Mouse (Mus musculus) forebrain, embryonic 11.5 days (tissue): ENCODE results near the gene Arhgap10. TPM values are rescaled to one million over a fixed set of nuclear protein-coding genes. Genes with fewer than 3 reads are reported as not detected.

ENCODE experiments used
- ATAC-seq: fragments of 200-750 bp; cut with Nextera tagmentation; replicated peaks from 2 replicates; pipeline ENCODE4 v1.8.0; 2017; ENCODE audit warnings: moderate TSS enrichment; ENCODE audit not compliant: low FRiP score
- DNase-seq: peaks from one replicate; pipeline ENCODE4 v3.0.0-alpha.2; 2017; ENCODE audit warnings: low spot score
- H3K27ac ChIP-seq: fragments of 300-500 bp; sonication (generic); 2 replicates; pipeline ENCODE4 v1.5.1; 2014; ENCODE audit warnings: low read depth, low read length
- H3K27me3 ChIP-seq: fragments of 300-500 bp; sonication (generic); 2 replicates; pipeline ENCODE4 v1.6.1; 2014; ENCODE audit warnings: mild to moderate bottlenecking, low read length, mixed read lengths; ENCODE audit not compliant: control insufficient read depth, insufficient read depth
- H3K36me3 ChIP-seq: fragments of 300-500 bp; sonication (generic); 2 replicates; pipeline ENCODE4 v1.6.1; 2014; ENCODE audit warnings: mild to moderate bottlenecking, low read length, moderate library complexity, mixed read lengths; ENCODE audit not compliant: control insufficient read depth, insufficient read depth
- H3K4me1 ChIP-seq: fragments of 300-500 bp; sonication (generic); replicated peaks from 2 replicates; pipeline ENCODE4 v1.6.1; 2014; ENCODE audit warnings: low read length, mixed read lengths; ENCODE audit not compliant: control insufficient read depth, insufficient read depth
- H3K4me2 ChIP-seq: fragments of 300-500 bp; sonication (generic); 2 replicates; pipeline ENCODE4 v1.6.1; 2014; ENCODE audit warnings: low read depth, mild to moderate bottlenecking, low read length, moderate library complexity, mixed read lengths; ENCODE audit not compliant: severe bottlenecking
- H3K4me3 ChIP-seq: fragments of 300-500 bp; sonication (generic); 2 replicates; pipeline ENCODE4 v1.5.1; 2014; ENCODE audit warnings: low read depth, low read length
- H3K9ac ChIP-seq: fragments of 300-500 bp; sonication (generic); 2 replicates; pipeline ENCODE4 v1.6.1; 2014; ENCODE audit warnings: low read length
- H3K9me3 ChIP-seq: fragments of 300-500 bp; sonication (generic); 2 replicates; pipeline ENCODE4 v1.6.1; 2016; ENCODE audit warnings: low read length, mixed read lengths; ENCODE audit not compliant: control insufficient read depth
- WGBS: fragments of 180-500 bp; shearing (Covaris S2); extraction: QIAGEN DNeasy Blood & Tissue Kit; methylation state at CpG from one replicate; pipeline ENCODE4 v1.1.7; 2014; 5-methylcytosine and 5-hydroxymethylcytosine counted together
- polyA plus RNA-seq: library from polyadenylated mRNA; unstranded; fragments of >200 nt; fragmentation: Nextera tagmentation; extraction: Ambion mirVana; gene quantifications from 2 replicates; pipeline ENCODE4 v1.2.1, GENCODE M21; 2014

Arhgap10 gene
- polyA plus RNA-seq, 1 experiment from 2014 or later: 15.4 TPM

DNA sequence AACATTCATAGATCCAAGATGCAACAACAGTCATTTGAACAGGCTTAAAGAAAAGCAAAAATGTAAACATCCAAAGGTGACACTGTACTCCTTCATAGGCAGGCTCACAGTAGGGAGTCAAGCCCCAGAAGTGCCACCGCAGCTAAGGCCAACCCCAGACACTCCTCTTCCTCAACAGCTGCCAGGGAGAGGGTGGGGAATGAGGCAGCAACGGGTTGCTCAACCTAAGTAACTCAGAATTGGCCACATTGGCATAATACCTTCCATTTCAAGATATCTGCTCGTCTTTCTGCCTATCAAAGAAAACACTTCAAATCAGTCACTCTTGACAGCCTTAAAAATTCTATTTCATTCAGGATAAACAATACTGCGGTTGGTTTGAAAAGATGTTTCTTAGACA, 225.6 kb downstream of the Arhgap10 start:
- H3K36me3 ChIP-seq: no peaks in the 10 kb centered on the region
- DNase-seq (no peak), ATAC-seq (no peak)
- H3K27me3 ChIP-seq: no peaks in the 10 kb centered on the region
- H3K4me2 ChIP-seq: no peak overlapping the region
- H3K9ac ChIP-seq: no peak overlapping the region
- 0 out of 2 replicates have a peak, but pooled peaks cover 2% of the 10 kb centered on the region for H3K4me1 ChIP-seq
- no peak overlapping the region for H3K4me3 ChIP-seq
- H3K9me3 ChIP-seq: no peaks in the 10 kb centered on the region
- WGBS: 69% methylated on average over 4 of the region's 4 CpGs
- H3K27ac ChIP-seq: no peak overlapping the region

DNA sequence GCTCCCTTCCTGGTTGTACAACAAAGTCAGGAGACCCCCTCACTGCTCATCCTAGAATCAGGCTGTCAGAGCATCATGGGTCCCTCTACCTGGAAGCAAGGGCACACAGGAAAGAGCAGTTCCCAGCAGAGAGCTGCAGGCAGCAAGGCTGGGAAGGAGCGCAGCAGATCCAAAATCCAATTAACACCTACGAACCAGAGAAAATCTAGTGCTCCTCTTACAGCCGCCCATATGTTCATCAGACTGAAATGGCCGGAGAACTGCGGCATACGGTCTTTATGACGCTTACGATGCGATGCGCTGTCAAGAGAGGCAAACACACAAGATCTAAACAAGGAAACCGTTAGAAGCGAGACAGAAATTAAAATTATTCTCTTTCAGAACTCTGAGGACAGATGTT, 229.3 kb downstream of the Arhgap10 start:
- Histone ChIP-seq H3K9me3 (no peaks in the 10 kb centered on the region), H3K27ac (no peak overlapping the region), H3K36me3 (no peaks in the 10 kb centered on the region), H3K4me2 (no peak overlapping the region), H3K9ac (no peak overlapping the region), H3K4me3 (no peak overlapping the region), H3K4me1 (0 out of 2 replicates have a peak, but pooled peaks cover 2% of the 10 kb centered on the region), H3K27me3 (no peaks in the 10 kb centered on the region)
- DNase-seq (no peak), ATAC-seq (no peak)
- 93% methylated on average over 12 of the region's 12 CpGs for WGBS

DNA sequence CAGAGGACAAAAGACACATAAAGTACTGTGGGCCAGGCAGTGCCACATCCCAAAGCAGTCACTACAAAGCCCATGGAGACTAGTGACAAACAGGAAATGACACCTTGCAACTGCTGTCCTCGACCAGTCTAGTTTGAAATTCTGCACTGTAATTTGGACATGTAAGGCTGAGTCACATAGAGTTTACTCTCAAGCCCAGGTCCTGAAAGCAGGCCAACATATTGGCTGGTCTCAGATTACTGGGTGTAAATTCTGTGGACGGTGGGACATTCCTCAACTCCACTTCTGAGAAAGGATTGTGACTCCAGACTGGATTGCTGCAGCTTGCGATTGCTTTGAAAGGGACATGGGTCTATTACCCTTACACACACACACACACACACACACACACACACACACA, 229.7 kb downstream of the Arhgap10 start:
- 0 out of 2 replicates have a peak, but pooled peaks cover 2% of the 10 kb centered on the region for H3K4me1 ChIP-seq
- 77% methylated on average over 3 of the region's 3 CpGs for WGBS
- no peak overlapping the region for H3K4me2 ChIP-seq

DNA sequence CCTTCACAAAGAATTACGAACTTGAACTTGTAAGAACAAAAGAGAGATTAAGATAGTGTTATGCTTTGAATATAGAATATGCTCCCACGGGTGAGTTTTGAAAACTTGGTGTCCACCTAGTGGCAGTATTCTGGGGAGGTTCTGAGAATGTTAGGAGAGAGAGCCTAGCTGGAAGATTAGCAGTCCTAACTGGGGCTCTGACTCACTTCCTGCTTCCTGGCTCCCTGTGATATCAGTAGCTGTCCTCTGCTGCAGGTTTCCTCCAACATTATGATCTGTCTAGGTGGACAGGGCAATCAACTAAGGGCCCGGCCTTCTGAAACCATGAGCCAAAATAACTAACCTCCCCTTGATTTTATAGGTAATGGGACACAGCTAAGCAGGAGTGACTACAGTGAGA, 233.3 kb downstream of the Arhgap10 start:
- WGBS: 73% methylated on average over 3 of the region's 3 CpGs
- Histone ChIP-seq H3K4me1 (no peaks in the 10 kb centered on the region), H3K9ac (no peak overlapping the region), H3K9me3 (no peaks in the 10 kb centered on the region), H3K4me2 (no peak overlapping the region), H3K27ac (no peak overlapping the region), H3K4me3 (no peak overlapping the region), H3K36me3 (no peaks in the 10 kb centered on the region), H3K27me3 (no peaks in the 10 kb centered on the region)
- DNase-seq (no peak), ATAC-seq (no peak)

More for the DNA sequence above, 229.7 kb downstream of the Arhgap10 start:
- Histone ChIP-seq H3K9me3 (no peaks in the 10 kb centered on the region), H3K4me3 (no peak overlapping the region), H3K36me3 (no peaks in the 10 kb centered on the region), H3K9ac (no peak overlapping the region), H3K27ac (no peak overlapping the region), H3K27me3 (no peaks in the 10 kb centered on the region)
- ATAC-seq (no peak), DNase-seq (no peak)

DNA sequence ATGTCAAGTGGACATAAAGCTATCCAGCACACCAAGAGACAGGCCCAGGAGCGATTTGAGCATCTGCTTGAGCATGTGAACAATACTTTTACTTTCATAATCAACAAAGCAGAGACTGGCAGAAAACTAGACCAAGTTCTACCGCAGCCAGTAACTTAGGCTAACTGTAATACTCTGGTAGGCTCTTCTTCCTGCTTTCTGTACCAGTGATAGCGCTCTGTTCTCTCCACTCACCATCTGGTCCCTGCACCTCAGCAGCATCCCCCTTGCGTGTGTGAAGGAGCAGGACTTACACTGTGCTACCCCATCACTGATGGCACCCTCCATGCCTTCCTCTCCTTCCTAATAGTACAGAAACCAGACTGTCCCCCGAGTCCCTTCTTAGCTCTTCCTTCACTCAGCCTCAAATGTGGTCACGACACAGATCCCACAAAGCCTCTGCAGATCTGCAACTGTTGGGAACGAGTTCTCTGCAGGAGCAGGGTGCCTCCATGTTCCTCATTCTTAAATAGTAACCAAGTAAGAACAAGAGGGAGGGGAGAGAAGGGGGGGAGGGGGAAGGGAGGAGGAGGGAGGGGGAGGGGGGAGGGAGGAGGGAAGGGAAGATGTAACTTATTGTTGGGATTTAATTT, 235.0 kb downstream of the Arhgap10 start:
- no peaks in the 10 kb centered on the region for H3K27me3 ChIP-seq
- H3K4me2 ChIP-seq: no peak overlapping the region
- WGBS: 85% methylated on average over 7 of the region's 7 CpGs
- H3K9me3 ChIP-seq: no peaks in the 10 kb centered on the region
- H3K36me3 ChIP-seq: no peaks in the 10 kb centered on the region
- no peak for ATAC-seq
- DNase-seq: no peak
- H3K4me3 ChIP-seq: no peak overlapping the region
- H3K4me1 ChIP-seq: no peaks in the 10 kb centered on the region
- H3K27ac ChIP-seq: no peak overlapping the region
- no peak overlapping the region for H3K9ac ChIP-seq

DNA sequence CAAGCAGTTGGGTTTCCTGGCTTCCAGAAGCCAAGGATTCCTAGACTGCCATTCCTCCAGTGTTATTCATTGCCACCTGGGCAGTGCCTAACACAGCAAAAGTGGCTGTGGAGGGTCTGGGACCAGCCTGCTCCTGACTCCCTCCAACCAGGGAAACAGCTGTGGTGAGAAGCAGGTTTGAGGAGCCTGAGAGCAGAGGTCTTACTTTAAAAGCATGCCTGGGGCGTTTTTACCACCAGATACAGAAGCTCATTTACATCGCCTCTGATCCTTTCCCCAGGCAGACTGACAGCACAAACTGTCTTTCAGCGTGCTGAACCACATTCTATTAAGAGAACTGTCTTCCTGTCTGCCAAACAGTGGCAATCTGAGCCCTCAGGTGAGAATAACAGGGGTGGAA, 237.8 kb downstream of the Arhgap10 start:
- H3K27ac ChIP-seq: no peak overlapping the region
- no peak overlapping the region for H3K9ac ChIP-seq
- no peaks in the 10 kb centered on the region for H3K4me1 ChIP-seq
- no peak overlapping the region for H3K4me3 ChIP-seq
- DNase-seq (no peak), ATAC-seq (no peak)
- no peak overlapping the region for H3K4me2 ChIP-seq
- no peaks in the 10 kb centered on the region for H3K27me3 ChIP-seq
- no peaks in the 10 kb centered on the region for H3K36me3 ChIP-seq
- WGBS: 63% methylated on average over 3 of the region's 3 CpGs
- H3K9me3 ChIP-seq: no peaks in the 10 kb centered on the region

DNA sequence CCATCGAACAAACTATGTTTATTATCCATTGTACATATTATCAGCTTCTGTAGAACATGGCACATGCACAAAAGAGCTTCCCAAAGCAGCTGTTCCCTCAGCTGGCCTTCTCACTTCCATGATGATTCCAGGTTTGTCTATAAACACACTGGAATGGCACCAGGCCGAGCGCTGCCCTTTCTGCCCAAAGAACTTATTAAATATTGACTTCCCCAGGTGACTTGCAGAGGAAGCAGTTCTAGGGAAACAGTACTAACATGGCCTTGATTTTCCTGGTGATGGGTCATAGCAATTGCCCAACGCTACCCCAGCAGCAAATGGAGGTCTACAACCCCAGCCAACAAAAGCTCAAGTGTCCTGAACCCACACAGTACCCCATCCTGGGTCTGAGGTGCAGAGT, 239.5 kb downstream of the Arhgap10 start:
- Histone ChIP-seq H3K9me3 (no peaks in the 10 kb centered on the region), H3K9ac (no peak overlapping the region), H3K4me1 (no peaks in the 10 kb centered on the region), H3K27me3 (no peaks in the 10 kb centered on the region), H3K36me3 (no peaks in the 10 kb centered on the region), H3K4me3 (no peak overlapping the region), H3K4me2 (no peak overlapping the region), H3K27ac (no peak overlapping the region)
- WGBS: 92% methylated on average over 4 of the region's 4 CpGs
- DNase-seq: no peak
- ATAC-seq: no peak

DNA sequence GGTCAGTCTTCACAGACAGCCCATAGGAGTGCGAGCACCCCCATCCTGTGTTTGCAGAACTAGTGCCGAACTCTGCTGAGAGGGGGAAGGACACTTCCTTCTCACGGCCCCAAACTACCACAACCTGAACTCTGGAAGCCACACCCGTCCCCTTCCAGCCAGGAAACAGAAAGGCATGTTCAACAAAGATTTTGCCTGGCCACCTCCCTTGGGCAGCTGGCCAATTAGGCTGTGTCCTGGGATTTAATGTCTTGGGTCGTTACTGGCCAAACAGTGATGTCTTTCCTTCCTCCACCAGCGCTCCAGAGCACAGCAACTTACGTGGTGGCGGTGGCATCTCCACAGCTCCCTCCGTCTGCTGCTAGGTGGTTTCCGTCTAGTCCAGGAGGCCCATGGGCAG, 240.9 kb downstream of the Arhgap10 start:
- Histone ChIP-seq H3K36me3 (no peaks in the 10 kb centered on the region), H3K4me1 (no peaks in the 10 kb centered on the region), H3K27ac (no peak overlapping the region), H3K9ac (no peak overlapping the region), H3K4me2 (no peak overlapping the region), H3K27me3 (no peaks in the 10 kb centered on the region), H3K4me3 (no peak overlapping the region), H3K9me3 (no peaks in the 10 kb centered on the region)
- ATAC-seq (no peak), DNase-seq (no peak)
- WGBS: 85% methylated on average over 10 of the region's 10 CpGs

DNA sequence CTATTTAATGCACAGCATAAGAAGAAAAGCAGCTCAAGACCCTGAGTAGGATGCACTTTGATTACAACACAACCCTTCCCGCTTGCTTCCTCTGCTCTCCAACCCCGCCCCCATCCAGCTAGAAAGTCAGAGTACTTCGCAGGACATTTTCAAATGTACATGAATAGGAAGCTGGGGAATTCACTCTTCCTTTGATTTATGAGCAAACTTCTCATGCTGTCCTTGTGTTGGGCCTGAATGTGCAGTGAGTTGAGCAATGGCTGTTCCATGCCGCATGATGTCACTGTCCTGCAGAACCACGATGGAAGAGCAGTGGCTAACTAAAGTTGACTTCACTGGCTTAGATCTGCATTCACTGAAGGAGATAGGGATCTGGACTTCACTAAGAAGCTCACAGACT, 242.2 kb downstream of the Arhgap10 start:
- no peak overlapping the region for H3K9ac ChIP-seq
- DNase-seq: no peak
- no peak overlapping the region for H3K27ac ChIP-seq
- H3K4me2 ChIP-seq: no peak overlapping the region
- H3K9me3 ChIP-seq: no peaks in the 10 kb centered on the region
- no peak for ATAC-seq
- no peaks in the 10 kb centered on the region for H3K27me3 ChIP-seq
- 90% methylated on average over 5 of the region's 5 CpGs for WGBS
- H3K4me1 ChIP-seq: no peaks in the 10 kb centered on the region
- no peak overlapping the region for H3K4me3 ChIP-seq
- H3K36me3 ChIP-seq: no peaks in the 10 kb centered on the region
